Mouse (Mus musculus) thymus, adult 2 months (tissue): ENCODE measurements at regions not wholly inside any gene's neighbourhood (a gene's known extent, or its start where the extent isn't known, plus 50 kb on each side); places are given as distances from the start of the nearest gene placed in this dataset.

Experiments
- CTCF ChIP-seq: fragments of 200-500 bp; IDR thresholded peaks from 2 replicates; pipeline ENCODE4 v1.5.1; 2012; ENCODE audit warnings: mild to moderate bottlenecking, control low read depth, low read length, moderate library complexity, borderline replicate concordance; ENCODE audit not compliant: control insufficient read depth, poor library complexity, insufficient read depth; ENCODE audit errors: extremely low read depth
- POLR2A ChIP-seq: fragments of 200-500 bp; IDR thresholded peaks from 2 replicates; pipeline ENCODE4 v1.6.1; 2012; ENCODE audit warnings: mild to moderate bottlenecking, low read length, control low read depth, moderate library complexity; ENCODE audit not compliant: control insufficient read depth, poor library complexity, insufficient read depth; ENCODE audit errors: extremely low read depth

GRCm38 (mm10) chr9:116343086-116343481, 167.9 kb upstream of the Tgfbr2 start:
- no peak for TF ChIP-seq POLR2A
- TF ChIP-seq CTCF, result no peak
